Mouse (Mus musculus) liver, adult 2 months (tissue): Measurements from ENCODE around the gene Dusp1. TPM values are rescaled to one million over a fixed set of nuclear protein-coding genes. Genes with fewer than 3 reads are reported as not detected.

ENCODE experiments used
- DNase-seq: peaks from one replicate; pipeline ENCODE4 v3.0.0-alpha.2; 2011; ENCODE audit warnings: low read depth, low spot score; ENCODE audit errors: extremely low read depth
- H3K27ac ChIP-seq: fragments of 200-500 bp; replicated peaks from 2 replicates; pipeline ENCODE4 v1.5.1; 2012; ENCODE audit warnings: low read depth, mild to moderate bottlenecking, control low read depth, inconsistent platforms, low read length; ENCODE audit not compliant: insufficient read depth
- H3K27me3 ChIP-seq: fragments of 200-500 bp; 2 replicates; pipeline ENCODE4 v1.6.1; 2012; ENCODE audit warnings: mild to moderate bottlenecking, moderate library complexity, low read length, inconsistent platforms; ENCODE audit not compliant: control insufficient read depth, insufficient read depth
- H3K36me3 ChIP-seq: fragments of 200-500 bp; 2 replicates; pipeline ENCODE4 v1.6.1; 2012; ENCODE audit warnings: low read length, inconsistent platforms; ENCODE audit not compliant: control insufficient read depth, insufficient read depth
- H3K4me1 ChIP-seq: fragments of 200-500 bp; 2 replicates; pipeline ENCODE4 v1.6.1; 2011; ENCODE audit warnings: low read length; ENCODE audit not compliant: control insufficient read depth, insufficient read depth
- H3K4me3 ChIP-seq: fragments of 200-500 bp; 2 replicates; pipeline ENCODE4 v1.5.1; 2011; ENCODE audit warnings: low read depth, mild to moderate bottlenecking, control low read depth, low read length, moderate library complexity; ENCODE audit not compliant: insufficient read depth
- H3K79me2 ChIP-seq: fragments of 200-500 bp; 2 replicates; pipeline ENCODE4 v1.6.1; 2012; ENCODE audit warnings: inconsistent platforms, mild to moderate bottlenecking, low read length, moderate library complexity; ENCODE audit not compliant: control insufficient read depth, insufficient read depth
- H3K9ac ChIP-seq: fragments of 200-500 bp; 2 replicates; pipeline ENCODE4 v1.6.1; 2012; ENCODE audit warnings: low read depth, mild to moderate bottlenecking, control low read depth, inconsistent platforms, low read length
- CTCF ChIP-seq: fragments of 200-500 bp; IDR thresholded peaks from 2 replicates; pipeline ENCODE4 v1.5.1; 2011; ENCODE audit warnings: low read depth, low read length, control low read depth
- POLR2A ChIP-seq: fragments of 200-500 bp; IDR thresholded peaks from 2 replicates; pipeline ENCODE4 v1.6.1; 2011; ENCODE audit warnings: low read length, control low read depth; ENCODE audit not compliant: insufficient read depth; ENCODE audit errors: extremely low read depth
- WGBS: fragments of 180-500 bp; shearing (Covaris S2); methylation state at CpG from one replicate; pipeline ENCODE4 v1.1.7; 2018; 5-methylcytosine and 5-hydroxymethylcytosine counted together
- polyA plus RNA-seq: library from polyadenylated mRNA; depleted of rRNA; stranded (reverse); fragments of >200 nt; gene quantifications from 2 replicates; pipeline ENCODE4 v1.2.3, GENCODE M21; 2012
- total RNA-seq: library from RNA; depleted of rRNA; stranded (reverse); fragments of >200 nt; gene quantifications from 2 replicates; pipeline ENCODE4 v1.2.3, GENCODE M21; 2014

Dusp1 gene
- total and polyA plus RNA-seq, 2 experiments, result 10.5 to 22.2 TPM

DNA sequence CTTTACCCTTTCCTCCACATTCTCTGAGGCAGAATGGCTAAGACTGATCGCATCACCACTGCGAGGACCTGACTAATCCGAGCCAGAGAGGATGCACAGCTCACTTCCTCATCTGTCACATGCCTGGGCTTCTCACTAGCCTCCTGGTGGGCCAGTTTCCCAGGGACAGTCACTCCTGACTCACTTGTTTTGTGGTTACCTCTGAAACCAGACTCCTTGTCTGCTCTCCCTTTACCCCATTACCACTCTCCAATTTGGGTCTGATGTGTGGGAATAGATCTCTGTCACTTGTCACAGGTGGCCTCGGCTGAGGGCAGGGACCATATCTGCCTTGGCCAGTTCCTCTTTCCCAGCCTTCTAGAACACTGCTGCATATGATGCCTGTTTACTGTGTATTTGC, 43.7 kb upstream of the Dusp1 start:
- Histone ChIP-seq H3K27ac (peak overlapping the region; percentile 56), H3K4me3 (no peak overlapping the region), H3K27me3 (no peaks in the 10 kb centered on the region), H3K9ac (no peak overlapping the region), H3K79me2 (peaks cover 29% of the 10 kb centered on the region; the same call in 1 of the 2 replicates), H3K4me1 (peaks cover 37% of the 10 kb centered on the region), H3K36me3 (no peaks in the 10 kb centered on the region; the same call in 1 of the 2 replicates)
- no peak for DNase-seq
- WGBS, result 87% methylated on average over 4 of the region's 4 CpGs
- TF ChIP-seq POLR2A (no peak), CTCF (no peak)

DNA sequence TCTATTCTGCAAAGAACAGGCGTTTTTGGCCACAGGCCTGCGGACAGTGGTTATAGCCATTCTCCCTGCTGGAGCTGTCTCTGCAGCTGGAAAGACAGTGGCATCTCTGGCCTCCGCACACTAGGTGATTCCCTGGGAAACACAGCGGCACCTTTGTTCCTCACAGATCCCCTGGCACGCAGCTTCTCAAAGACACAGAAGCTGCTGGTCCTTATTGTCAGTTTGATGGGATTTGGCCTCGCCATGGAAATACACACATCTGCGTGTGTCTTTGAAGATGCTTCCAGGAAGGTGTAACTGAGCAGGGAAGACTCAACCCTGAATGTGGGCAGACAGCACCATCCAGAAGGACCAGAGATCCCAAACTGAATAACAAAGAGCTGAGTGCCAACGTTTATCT, 41.4 kb upstream of the Dusp1 start:
- Histone ChIP-seq H3K4me1 (peaks cover 33% of the 10 kb centered on the region), H3K79me2 (peaks cover 30% of the 10 kb centered on the region; the same call in 1 of the 2 replicates), H3K4me3 (no peak overlapping the region), H3K27ac (peak overlapping the region; percentile 80), H3K36me3 (no peaks in the 10 kb centered on the region), H3K9ac (no peak overlapping the region; the same call in 1 of the 2 replicates), H3K27me3 (no peaks in the 10 kb centered on the region)
- DNase-seq, result no peak
- TF ChIP-seq CTCF (no peak), POLR2A (no peak)
- WGBS, result 89% methylated on average over 8 of the region's 8 CpGs

DNA sequence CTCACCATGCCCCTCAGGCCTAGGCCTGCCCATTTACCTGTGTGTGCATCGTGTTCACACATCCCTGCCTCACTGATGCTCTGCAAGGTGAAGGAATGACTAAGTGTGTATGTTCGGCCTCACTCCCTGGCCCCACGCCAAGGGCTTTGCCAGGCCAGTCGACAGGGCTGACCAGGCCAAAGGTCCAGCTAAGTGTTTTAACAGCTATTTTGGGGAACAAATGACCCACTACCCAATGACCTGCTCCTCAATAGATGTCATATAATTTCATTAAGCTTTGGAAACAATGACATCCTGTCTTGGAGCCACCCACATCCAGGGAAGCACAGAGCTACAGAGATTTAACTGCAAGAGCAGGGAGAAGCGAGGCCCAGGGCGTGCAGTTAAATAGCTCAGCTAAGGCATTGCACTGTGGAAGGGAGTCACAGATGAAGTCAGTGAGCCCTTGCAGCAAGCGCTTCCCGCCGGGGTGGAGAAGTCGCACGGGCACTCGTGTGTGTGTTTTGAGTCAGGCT, 40.5 kb upstream of the Dusp1 start:
- peak overlapping the region; percentile 80 for H3K27ac ChIP-seq
- 9% methylated on average over 12 of the region's 12 CpGs for WGBS
- peak; percentile 91 for DNase-seq

DNA sequence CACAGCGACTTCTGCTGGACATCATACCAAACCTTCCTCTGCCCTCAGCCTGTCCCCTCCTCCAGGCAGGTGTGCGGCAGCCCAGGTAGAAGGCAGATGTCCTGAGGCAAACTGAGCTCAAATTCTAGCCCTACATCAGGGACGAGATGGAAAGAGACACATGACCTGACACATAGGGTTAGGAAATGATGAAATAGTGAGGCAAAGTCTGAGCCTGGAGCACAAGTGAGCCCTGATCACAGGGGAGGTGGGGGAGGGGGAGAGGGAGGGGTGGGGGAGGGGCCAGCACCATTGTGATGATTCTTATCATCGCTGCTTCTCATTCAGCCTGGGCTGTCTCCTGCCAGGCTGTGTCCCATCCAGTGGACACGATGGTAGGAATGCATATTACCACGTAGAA, 40.0 kb upstream of the Dusp1 start:
- 25% methylated on average over 6 of the region's 6 CpGs for WGBS
- Histone ChIP-seq H3K9ac (0 out of 2 replicates have a peak overlapping the region, but pooled peaks have one; percentile 10), H3K27me3 (no peaks in the 10 kb centered on the region), H3K27ac (peak overlapping the region; percentile 71), H3K79me2 (peaks cover 34% of the 10 kb centered on the region; the same call in 1 of the 2 replicates), H3K4me3 (no peak overlapping the region), H3K4me1 (peaks cover 37% of the 10 kb centered on the region), H3K36me3 (no peaks in the 10 kb centered on the region)
- TF ChIP-seq CTCF (no peak), POLR2A (no peak)
- DNase-seq, result peak; percentile 85

More for the DNA sequence above, 40.5 kb upstream of the Dusp1 start:
- H3K79me2 ChIP-seq, result peaks cover 32% of the 10 kb centered on the region; the same call in 1 of the 2 replicates
- no peak overlapping the region for H3K4me3 ChIP-seq
- no peaks in the 10 kb centered on the region for H3K27me3 ChIP-seq
- H3K36me3 ChIP-seq, result no peaks in the 10 kb centered on the region
- TF ChIP-seq CTCF, result no peak
- TF ChIP-seq POLR2A, result no peak
- peaks cover 33% of the 10 kb centered on the region for H3K4me1 ChIP-seq
- H3K9ac ChIP-seq, result peak overlapping the region; percentile 40

DNA sequence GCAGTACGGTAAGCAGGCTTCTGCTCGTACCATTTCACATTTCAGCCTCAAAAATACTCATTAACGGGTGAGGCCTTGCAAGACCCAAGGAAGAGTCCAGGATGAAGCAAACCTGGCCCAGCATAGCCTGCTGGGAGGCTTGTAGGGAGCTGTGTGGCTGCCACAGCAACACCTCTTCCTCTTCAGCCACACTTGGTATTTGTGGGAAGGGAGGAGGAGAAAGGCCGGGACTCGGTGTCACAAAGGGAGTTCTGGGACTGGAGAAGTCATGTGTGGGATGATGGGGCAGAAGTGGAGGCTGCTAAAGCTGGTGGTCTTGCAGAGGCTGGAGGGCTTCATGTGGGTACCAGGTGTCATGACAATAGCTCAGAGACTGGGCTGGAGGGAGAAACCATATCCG, 39.6 kb upstream of the Dusp1 start:
- 0 out of 2 replicates have a peak overlapping the region, but pooled peaks have one; percentile 10 for H3K9ac ChIP-seq
- H3K4me1 ChIP-seq, result peaks cover 38% of the 10 kb centered on the region
- 81% methylated on average over 6 of the region's 6 CpGs for WGBS

DNA sequence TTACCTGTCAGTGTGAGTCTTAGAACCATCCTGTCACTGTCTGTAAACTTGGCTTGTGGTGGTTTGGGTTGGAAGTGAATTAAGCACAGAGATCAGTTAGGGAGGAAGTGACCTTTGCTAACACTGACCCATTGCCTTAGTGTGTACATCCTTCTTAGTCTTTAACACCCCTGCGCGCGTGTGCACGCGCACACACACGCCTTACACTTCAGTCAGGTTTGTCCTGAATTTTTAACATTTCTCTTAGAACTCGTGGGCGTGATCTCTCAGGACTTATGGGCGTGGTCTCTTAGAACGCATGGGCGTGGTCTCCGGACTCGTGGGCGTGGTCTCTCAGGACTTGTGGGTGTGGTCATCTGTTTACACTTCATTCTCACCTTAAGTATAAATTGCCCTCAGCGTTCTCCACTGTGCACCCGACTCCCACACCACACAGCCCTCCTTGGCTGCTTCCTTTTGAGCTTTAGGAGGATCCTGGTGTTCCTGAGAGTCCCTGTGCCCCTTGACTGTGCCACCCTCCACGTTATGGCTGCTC, 39.1 kb upstream of the Dusp1 start:
- WGBS, result 62% methylated on average over 17 of the region's 17 CpGs
- no peaks in the 10 kb centered on the region for H3K27me3 ChIP-seq
- peak; percentile 43 for DNase-seq
- H3K36me3 ChIP-seq, result no peaks in the 10 kb centered on the region
- H3K79me2 ChIP-seq, result peaks cover 37% of the 10 kb centered on the region; the same call in 1 of the 2 replicates
- TF ChIP-seq POLR2A (no peak), CTCF (no peak)
- H3K4me1 ChIP-seq, result peaks cover 40% of the 10 kb centered on the region
- H3K9ac ChIP-seq, result no peak overlapping the region
- peak overlapping the region; percentile 62 for H3K27ac ChIP-seq
- no peak overlapping the region for H3K4me3 ChIP-seq

More for the DNA sequence above, 39.6 kb upstream of the Dusp1 start:
- H3K79me2 ChIP-seq, result peaks cover 35% of the 10 kb centered on the region; the same call in 1 of the 2 replicates
- TF ChIP-seq CTCF (no peak), POLR2A (no peak)
- H3K27me3 ChIP-seq, result no peaks in the 10 kb centered on the region
- no peak for DNase-seq
- no peak overlapping the region for H3K4me3 ChIP-seq
- no peaks in the 10 kb centered on the region for H3K36me3 ChIP-seq
- H3K27ac ChIP-seq, result peak overlapping the region; percentile 62
